Mouse (Mus musculus) spleen, postnatal 36 days (tissue): ENCODE results near the gene Adgrb2.

Experiments used
- DNase-seq, 2 experiments: peaks; one replicate each; pipeline ENCODE4 v3.0.0; 2022; ENCODE audit warnings: low spot score in 2 of 2, mixed read lengths in 1 of 2

Gene Adgrb2

GRCm38 (mm10) chr4:129987825-129988504 is 3.3 kb downstream of the Adgrb2 start:
- peak; percentile 44 to 50 for DNase-seq

GRCm38 (mm10) chr4:129989925-129990324 is 5.3 kb downstream of the Adgrb2 start:
- no peak for DNase-seq

- no peak for DNase-seq
Observed at GRCm38 (mm10) chr4:129992720-129993119, 8.1 kb downstream of the Adgrb2 start.

GRCm38 (mm10) chr4:129993213-129993612 is 8.5 kb downstream of the Adgrb2 start:
- DNase-seq: no peak

GRCm38 (mm10) chr4:129993944-129994695 is 9.4 kb downstream of the Adgrb2 start:
- DNase-seq: no peak

- no peak for DNase-seq
Observed at GRCm38 (mm10) chr4:129994728-129995127, 10.1 kb downstream of the Adgrb2 start.

GRCm38 (mm10) chr4:129995255-129995654 is 10.6 kb downstream of the Adgrb2 start:
- no peak for DNase-seq

- DNase-seq: no peak
Observed at GRCm38 (mm10) chr4:129996015-129996414, 11.3 kb downstream of the Adgrb2 start.

GRCm38 (mm10) chr4:129998124-129998523 is 13.5 kb downstream of the Adgrb2 start:
- no peak for DNase-seq

- no peak for DNase-seq
Observed at GRCm38 (mm10) chr4:130001710-130002109, 17.0 kb downstream of the Adgrb2 start.

GRCm38 (mm10) chr4:130002157-130002556 is 17.5 kb downstream of the Adgrb2 start:
- no peak for DNase-seq

GRCm38 (mm10) chr4:130005593-130005992 is 20.9 kb downstream of the Adgrb2 start:
- DNase-seq: no peak

- DNase-seq: no peak
Observed at GRCm38 (mm10) chr4:130006533-130006932, 21.9 kb downstream of the Adgrb2 start.

GRCm38 (mm10) chr4:130009043-130009442 is 24.4 kb downstream of the Adgrb2 start:
- no peak for DNase-seq

- DNase-seq: no peak
Observed at GRCm38 (mm10) chr4:130010723-130011122, 26.1 kb downstream of the Adgrb2 start.

- no peak for DNase-seq
Observed at GRCm38 (mm10) chr4:130012234-130012633, 27.6 kb downstream of the Adgrb2 start.

GRCm38 (mm10) chr4:130013111-130013510 is 28.4 kb downstream of the Adgrb2 start:
- no peak for DNase-seq

- no peak for DNase-seq
Observed at GRCm38 (mm10) chr4:130016010-130016409, 31.3 kb downstream of the Adgrb2 start.

GRCm38 (mm10) chr4:130017036-130017674 is 32.5 kb downstream of the Adgrb2 start:
- DNase-seq: no peak

- no peak for DNase-seq
Observed at GRCm38 (mm10) chr4:130022952-130023351, 38.3 kb downstream of the Adgrb2 start.

GRCm38 (mm10) chr4:130023511-130024231 is 39.0 kb downstream of the Adgrb2 start:
- no peak for DNase-seq

- DNase-seq: no peak
Observed at GRCm38 (mm10) chr4:130025544-130025943, 40.9 kb downstream of the Adgrb2 start.
